In genomic region chr11:59596091-59596490, GRCm38 (mm10) we compare ENCODE assay signal across 20 mouse cellular contexts. TPM values are rescaled to one million over a fixed set of nuclear protein-coding genes. Genes with fewer than 3 reads are reported as not detected.
DNase-seq lines count a peak whose midpoint lies in the region; ATAC-seq and TF ChIP-seq lines count a peak whose summit lies in the region.
"Had no signal": no experiment of that assay in that cellular context is flagged by ENCODE, and none has a peak within 500 bp of the region (broad histone marks: within the 10 kb centered on the region; RNA-seq: fewer than 3 reads in every experiment).

No protein-coding gene starts in this region.

- peak; percentile 35 for TF ChIP-seq RAD21 in CH12.LX (IDR thresholded peaks at IDR 0.05; ENCODE audit: low read depth, low read length)

- no peak overlapping the region for H3K27ac ChIP-seq in cerebellum, adult 2 months (ENCODE audit: insufficient read depth, low read length)
- H3K27ac ChIP-seq in kidney, postnatal 0 days, result no peak overlapping the region
- no peak overlapping the region for H3K27ac ChIP-seq in CH12.LX (ENCODE audit: insufficient read depth, low read depth)
- H3K27ac ChIP-seq: embryonic facial prominence, embryonic 15.5 days; hindbrain, embryonic 12.5 days had no signal

- H3K9me3 ChIP-seq in kidney, postnatal 0 days (replicated peaks; ENCODE audit: low read length), result no peaks in the 10 kb centered on the region
- no peaks in the 10 kb centered on the region for H3K9me3 ChIP-seq in CH12.LX (replicated peaks; ENCODE audit: low read length)
- H3K9me3 ChIP-seq: embryonic facial prominence, embryonic 15.5 days; hindbrain, embryonic 12.5 days had no signal

- no peak overlapping the region for H3K9ac ChIP-seq in kidney, postnatal 0 days (ENCODE audit: low read depth, low read length)
- no peak overlapping the region for H3K9ac ChIP-seq in CH12.LX (ENCODE audit: insufficient read depth, low read depth)
- H3K9ac ChIP-seq: embryonic facial prominence, embryonic 15.5 days; hindbrain, embryonic 12.5 days had no signal

- H3K4me3 ChIP-seq in cerebellum, adult 2 months (replicated peaks; ENCODE audit: insufficient read depth, low read depth, low read length), result no peak overlapping the region
- H3K4me3 ChIP-seq in kidney, postnatal 0 days (replicated peaks; ENCODE audit: low read depth, low read length), result no peak overlapping the region
- H3K4me3 ChIP-seq in CH12.LX (replicated peaks in 1 of 3; ENCODE audit: low read depth in 2 of 3, low read length in 2 of 3, poor library complexity in 1 of 3), result no peak overlapping the region
- H3K4me3 ChIP-seq: embryonic facial prominence, embryonic 15.5 days; hindbrain, embryonic 12.5 days had no signal

- WGBS in cerebellum, adult 2 months, result 42% methylated on average over 4 of the region's 4 CpGs
- WGBS in kidney, postnatal 0 days, result 49% methylated on average over 4 of the region's 4 CpGs

- DNase-seq in cerebellum, adult 2 months, result no peak
- DNase-seq in cerebellum, adult 11-12 months, result no peak
- DNase-seq in kidney, postnatal 0 days (ENCODE audit: low spot score), result peak; percentile 46
- no peak for DNase-seq in kidney, adult 11 months
- DNase-seq in CH12.LX (ENCODE audit: extremely low read depth), result no peak
- DNase-seq in yolk sac, embryonic 10.5 days (ENCODE audit: low spot score), result no peak
- DNase-seq in urinary bladder, postnatal 10 days (ENCODE audit: low spot score), result no peak
- DNase-seq: adrenal gland, postnatal 25 days; layer of hippocampus, postnatal 36 days; lung, postnatal 36 days; right cerebral cortex, postnatal 25 days; thymus, postnatal 4 days had no signal

- H3K36me3 ChIP-seq in kidney, postnatal 0 days (ENCODE audit: insufficient read depth, low read length), result no peaks in the 10 kb centered on the region
- no peaks in the 10 kb centered on the region for H3K36me3 ChIP-seq in CH12.LX (replicated peaks in 1 of 2; ENCODE audit: control insufficient read depth in 1 of 2, insufficient read depth in 1 of 2, low read length in 1 of 2)
- H3K36me3 ChIP-seq: embryonic facial prominence, embryonic 15.5 days; hindbrain, embryonic 12.5 days had no signal

- TF ChIP-seq CTCF in cerebellum, adult 2 months (IDR thresholded peaks at IDR 0.05; ENCODE audit: borderline replicate concordance, insufficient read depth, low read depth, low read length), result 0 out of 2 replicates have a peak, but pooled peaks have one; percentile 20
- peak; percentile 56 for TF ChIP-seq CTCF in kidney, postnatal 0 days (IDR thresholded peaks at IDR 0.05; ENCODE audit: low read depth)
- peak; percentile 25 to 68; a peak in 2 of 4 replicates for TF ChIP-seq CTCF in CH12.LX (conservative IDR thresholded peaks at IDR 0.05 in 1 of 2, IDR thresholded peaks at IDR 0.05 in 1 of 2; ENCODE audit: low read depth in 2 of 2, low read length in 2 of 2)

- no peak for TF ChIP-seq EP300 in CH12.LX (IDR thresholded peaks at IDR 0.05; ENCODE audit: low read length)

- no peaks in the 10 kb centered on the region for H3K79me2 ChIP-seq in CH12.LX (replicated peaks; ENCODE audit: control insufficient read depth, extremely low read depth, insufficient read depth, poor library complexity, severe bottlenecking)

- no peak for TF ChIP-seq POLR2A in cerebellum, adult 2 months (IDR thresholded peaks at IDR 0.05; ENCODE audit: borderline replicate concordance, insufficient read depth, low read length)
- no peak for TF ChIP-seq POLR2A in CH12.LX (IDR thresholded peaks at IDR 0.05; ENCODE audit: low read depth, low read length)

- H3K4me1 ChIP-seq in cerebellum, adult 2 months (ENCODE audit: control insufficient read depth, insufficient read depth, low read length), result no peaks in the 10 kb centered on the region
- H3K4me1 ChIP-seq in kidney, postnatal 0 days (replicated peaks; ENCODE audit: insufficient read depth, low read length), result no peaks in the 10 kb centered on the region
- H3K4me1 ChIP-seq in CH12.LX (ENCODE audit: control insufficient read depth in 1 of 2, insufficient read depth in 2 of 2), result peaks cover 0 to 4% of the 10 kb centered on the region in 2 experiments; a peak in 1 of 4 replicates
- H3K4me1 ChIP-seq: embryonic facial prominence, embryonic 15.5 days; hindbrain, embryonic 12.5 days had no signal

- no peak for ATAC-seq in kidney, postnatal 0 days (replicated peaks; ENCODE audit: low FRiP score, low read depth)
- peak; percentile 48 to 53; a peak in 2 of 4 replicates for ATAC-seq in hematopoietic stem cell, adult 5-6 weeks (replicated peaks in 1 of 2; ENCODE audit: insufficient read depth in 1 of 2, low FRiP score in 2 of 2, low TSS enrichment in 1 of 2, low read depth in 1 of 2, poor library complexity in 2 of 2, severe bottlenecking in 2 of 2)

- dilution Hi-C loops in CH12.LX (cut with MboI; ENCODE audit: extremely low pct_ligation_motif_present, extremely low pct_unique_long_range_greater_than_20kb, low sequenced_read_pairs), result no loop called here

- H3K27me3 ChIP-seq in cerebellum, adult 2 months (ENCODE audit: control insufficient read depth, insufficient read depth, low read length), result no peaks in the 10 kb centered on the region
- no peaks in the 10 kb centered on the region for H3K27me3 ChIP-seq in kidney, postnatal 0 days (ENCODE audit: insufficient read depth, low read length)
- H3K27me3 ChIP-seq in CH12.LX (replicated peaks), result peaks cover 88% of the 10 kb centered on the region
- H3K27me3 ChIP-seq: hindbrain, embryonic 12.5 days had no signal

- no peak overlapping the region for H3K4me2 ChIP-seq in kidney, postnatal 0 days (ENCODE audit: low read length)
- H3K4me2 ChIP-seq in CH12.LX (ENCODE audit: insufficient read depth, low read depth, poor library complexity, severe bottlenecking), result no peak overlapping the region
- H3K4me2 ChIP-seq: embryonic facial prominence, embryonic 15.5 days; hindbrain, embryonic 12.5 days had no signal

- in situ Hi-C loops in CH12.LX (cut with MboI; ENCODE audit: low pct_ligation_motif_present, low pct_unique_long_range_greater_than_20kb, low sequenced_read_pairs), result no loop called here

TF ChIP-seq in CH12.LX, 34 proteins besides CTCF, POLR2A, EP300 and RAD21 (continues in another document):
- no peak for TF ChIP-seq HCFC1 (IDR thresholded peaks at IDR 0.05; ENCODE audit: low read depth, low read length)
- no peak for TF ChIP-seq ZKSCAN1 (IDR thresholded peaks at IDR 0.05; ENCODE audit: borderline replicate concordance, low read depth, low read length)
- no peak for TF ChIP-seq BHLHE40 (IDR thresholded peaks at IDR 0.05; ENCODE audit: low read depth, low read length)
- TF ChIP-seq E2F4 (IDR thresholded peaks at IDR 0.05; ENCODE audit: insufficient replicate concordance, low read depth, low read length), result no peak
- no peak for TF ChIP-seq ZC3H11A (IDR thresholded peaks at IDR 0.05; ENCODE audit: low read depth, low read length)
- no peak for TF ChIP-seq MYC (IDR thresholded peaks at IDR 0.05; ENCODE audit: low read depth, low read length)
- TF ChIP-seq NRF1 (IDR thresholded peaks at IDR 0.05; ENCODE audit: low read depth, low read length), result no peak
- no peak for TF ChIP-seq POLR2AphosphoS2 (IDR thresholded peaks at IDR 0.05; ENCODE audit: low read depth, low read length)
- TF ChIP-seq JUND (conservative IDR thresholded peaks at IDR 0.05; ENCODE audit: low read depth, low read length), result no peak
- TF ChIP-seq CHD1 (IDR thresholded peaks at IDR 0.05; ENCODE audit: low read depth, low read length), result no peak
- no peak for TF ChIP-seq MEF2A (IDR thresholded peaks at IDR 0.05; ENCODE audit: borderline replicate concordance, low read depth, low read length)
- peak; percentile 56 for TF ChIP-seq USF2 (conservative IDR thresholded peaks at IDR 0.05; ENCODE audit: low read depth, low read length)
- TF ChIP-seq USF1 (IDR thresholded peaks at IDR 0.05; ENCODE audit: low read depth, low read length), result peak; percentile 35; the same call in 1 of the 2 replicates
- TF ChIP-seq GABPA (IDR thresholded peaks at IDR 0.05; ENCODE audit: insufficient replicate concordance, low read depth, low read length), result no peak
- no peak for TF ChIP-seq ETS1 (conservative IDR thresholded peaks at IDR 0.05; ENCODE audit: low read depth, low read length)
- no peak for TF ChIP-seq MAFK (IDR thresholded peaks at IDR 0.05; ENCODE audit: insufficient replicate concordance, low read length)
- no peak for TF ChIP-seq CHD2 (IDR thresholded peaks at IDR 0.05; ENCODE audit: low read length)
- no peak for TF ChIP-seq ELF1 (IDR thresholded peaks at IDR 0.05; ENCODE audit: low read depth, low read length)
- TF ChIP-seq MAZ (IDR thresholded peaks at IDR 0.05; ENCODE audit: low read depth, low read length), result no peak
- peak; percentile 84 for TF ChIP-seq ZNF384 (IDR thresholded peaks at IDR 0.05; ENCODE audit: low read depth, low read length)
- TF ChIP-seq MXI1 (IDR thresholded peaks at IDR 0.05; ENCODE audit: low read depth, low read length), result no peak
- no peak for TF ChIP-seq RCOR1 (conservative IDR thresholded peaks at IDR 0.05; ENCODE audit: low read depth, low read length)
- no peak for TF ChIP-seq UBTF (IDR thresholded peaks at IDR 0.05; ENCODE audit: low read depth, low read length)
- TF ChIP-seq TCF12 (IDR thresholded peaks at IDR 0.05; ENCODE audit: low read depth, low read length), result no peak
- TF ChIP-seq ZMIZ1 (IDR thresholded peaks at IDR 0.05; ENCODE audit: low read depth, low read length), result no peak
- TF ChIP-seq PAX5 (IDR thresholded peaks at IDR 0.05; ENCODE audit: low read length), result no peak

RNA-seq across cellular contexts. Expression of gene Olfr223, which starts 3.0 kb away (rescaled TPM):
- not detected in 2 replicates for polyA plus RNA-seq in cerebellum, adult 2 months (2012; rRNA removed)
- polyA plus RNA-seq in kidney, postnatal 0 days (2015; fragmentation: Nextera tagmentation; extraction: Ambion mirVana), result not detected in 2 replicates
- not detected in 2 replicates for total RNA-seq in CH12.LX (2012; rRNA removed)
- not detected in 2 replicates for total RNA-seq in CH12.LX (2014; rRNA removed)
- polyA plus RNA-seq in CH12.LX (2012; ENCODE audit: insufficient read length, low read depth), result not detected in 2 replicates
- total RNA-seq in hematopoietic stem cell, adult 5-6 weeks (2017), result not detected in 2 replicates
- total RNA-seq: adrenal gland, postnatal 25 days; layer of hippocampus, postnatal 36 days; monocyte, adult 5-6 weeks; neutrophil, adult 5-6 weeks had no signal
- polyA plus RNA-seq: embryonic facial prominence, embryonic 15.5 days; hindbrain, embryonic 12.5 days; kidney, embryonic 14.5 days; limb, embryonic 14.5 days; stomach, embryonic 14.5 days had no signal

RNA-seq across cellular contexts. Expression of gene Olfr222, which starts 20.1 kb away (rescaled TPM):
- not detected in 2 replicates for polyA plus RNA-seq in cerebellum, adult 2 months (2012; rRNA removed)
- polyA plus RNA-seq in kidney, postnatal 0 days (2015; fragmentation: Nextera tagmentation; extraction: Ambion mirVana), result not detected in 2 replicates
- not detected in 2 replicates for total RNA-seq in CH12.LX (2012; rRNA removed)
- total RNA-seq in CH12.LX (2014; rRNA removed), result not detected in 2 replicates
- not detected in 2 replicates for polyA plus RNA-seq in CH12.LX (2012; ENCODE audit: insufficient read length, low read depth)
- not detected in 2 replicates for total RNA-seq in hematopoietic stem cell, adult 5-6 weeks (2017)
- total RNA-seq: adrenal gland, postnatal 25 days; layer of hippocampus, postnatal 36 days; monocyte, adult 5-6 weeks; neutrophil, adult 5-6 weeks had no signal
- polyA plus RNA-seq: hindbrain, embryonic 12.5 days; kidney, embryonic 14.5 days; limb, embryonic 14.5 days; stomach, embryonic 14.5 days had no signal

RNA-seq across cellular contexts. Expression of gene Nlrp3, which starts 54.7 kb away (rescaled TPM):
- 0.26 and 0.73 TPM in 2 replicates for polyA plus RNA-seq in cerebellum, adult 2 months (2012; rRNA removed)
- polyA plus RNA-seq in kidney, postnatal 0 days (2015; fragmentation: Nextera tagmentation; extraction: Ambion mirVana), result 0.09 and 0.10 TPM in 2 replicates
- total RNA-seq in CH12.LX (2012; rRNA removed) (0.04 TPM in 1 of 2 replicates, not detected in the other), CH12.LX (2014; rRNA removed) (not detected in 2 replicates)
- not detected in 2 replicates for polyA plus RNA-seq in CH12.LX (2012; ENCODE audit: insufficient read length, low read depth)
- 3.2 and 4.9 TPM in 2 replicates for total RNA-seq in hematopoietic stem cell, adult 5-6 weeks (2017)
